Comparison of ENCODE assay signal across 19 mouse cellular contexts in genomic region chr3:147169215-147169614, GRCm38 (mm10).
A peak's percentile ranks its signal among the peaks of the same experiment; 100 is the strongest.
DNase-seq lines count a peak whose midpoint lies in the region; ATAC-seq lines count a peak whose summit lies in the region.
"Had no signal": no experiment of that assay in that cellular context is flagged by ENCODE, and none has a peak within 500 bp of the region (broad histone marks: within the 10 kb centered on the region; RNA-seq: fewer than 3 reads in every experiment).

No protein-coding gene starts in this region.

- ATAC-seq in hematopoietic stem cell, adult 5-6 weeks (replicated peaks in 1 of 2; ENCODE audit: insufficient read depth in 1 of 2, low FRiP score in 2 of 2, low TSS enrichment in 1 of 2, low read depth in 1 of 2, poor library complexity in 2 of 2, severe bottlenecking in 2 of 2) = peak; percentile 65 to 70
- ATAC-seq: activated CD4-positive, CD25-positive, alpha-beta regulatory T cell, adult 4 months; CD4-positive, CD25-positive, alpha-beta regulatory T cell, adult 4 months; forebrain, embryonic 14.5 days; forebrain, embryonic 16.5 days; Patski had no signal

- peak; percentile 35 for DNase-seq in heart, adult 11 months
- no peak for DNase-seq in heart, postnatal 4 days
- no peak for DNase-seq in adrenal gland, adult 8-10 months
- no peak for DNase-seq in right cerebral cortex, postnatal 25 days
- DNase-seq: adrenal gland, postnatal 10 days; adrenal gland, postnatal 25 days; B cell, adult 2 months; cerebellum, adult 11 months; cerebellum, adult 18-20 months; cerebellum, adult 8-10 months; cerebellum, adult 9-11 months; cerebellum, postnatal 14 days; cerebellum, postnatal 36 days had no signal
